Mouse (Mus musculus) lung, postnatal 25 days (tissue): ENCODE data around the gene Psenen.
A peak's percentile ranks its signal among the peaks of the same experiment; 100 is the strongest.

Source experiments
- DNase-seq: peaks from one replicate; pipeline ENCODE4 v3.0.0; 2022; ENCODE audit warnings: low spot score

The Psenen gene

GRCm38 (mm10) chr7:30588676-30589434 is 25.4 kb upstream of the Psenen start, which contains the start of gene Kmt2b:
Gene Kmt2b (minus strand): TSS chr7:30588726.
- DNase-seq = peak; percentile 98

- DNase-seq = no peak
Observed at GRCm38 (mm10) chr7:30587842-30588667, 24.6 kb upstream of the Psenen start.

- DNase-seq = no peak
Observed at GRCm38 (mm10) chr7:30586455-30587020, 23.1 kb upstream of the Psenen start.

GRCm38 (mm10) chr7:30585170-30585569 is 21.7 kb upstream of the Psenen start:
- DNase-seq = no peak

- no peak for DNase-seq
Observed at GRCm38 (mm10) chr7:30584339-30584738, 20.9 kb upstream of the Psenen start.

DNA sequence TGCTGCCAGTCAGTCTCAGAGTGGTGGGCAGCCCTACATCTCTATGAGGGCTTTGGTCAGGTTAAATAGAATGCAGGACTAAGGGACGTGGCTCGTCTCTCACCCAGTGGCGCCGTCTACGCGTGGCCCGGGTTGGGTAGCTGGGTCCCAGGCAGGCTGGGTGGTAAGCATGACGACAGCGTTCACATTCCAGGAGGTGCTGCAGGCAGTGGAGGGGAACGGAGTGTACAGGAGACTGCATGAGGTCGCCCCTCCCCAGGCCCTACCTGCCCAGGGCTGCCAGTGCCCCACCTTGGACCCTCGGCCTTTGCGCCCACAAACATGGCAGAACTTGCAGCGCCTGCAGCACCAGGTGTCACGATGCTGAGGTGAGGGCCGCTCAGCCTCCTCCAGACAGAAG is 18.1 kb upstream of the Psenen start:
- no peak for DNase-seq

DNA sequence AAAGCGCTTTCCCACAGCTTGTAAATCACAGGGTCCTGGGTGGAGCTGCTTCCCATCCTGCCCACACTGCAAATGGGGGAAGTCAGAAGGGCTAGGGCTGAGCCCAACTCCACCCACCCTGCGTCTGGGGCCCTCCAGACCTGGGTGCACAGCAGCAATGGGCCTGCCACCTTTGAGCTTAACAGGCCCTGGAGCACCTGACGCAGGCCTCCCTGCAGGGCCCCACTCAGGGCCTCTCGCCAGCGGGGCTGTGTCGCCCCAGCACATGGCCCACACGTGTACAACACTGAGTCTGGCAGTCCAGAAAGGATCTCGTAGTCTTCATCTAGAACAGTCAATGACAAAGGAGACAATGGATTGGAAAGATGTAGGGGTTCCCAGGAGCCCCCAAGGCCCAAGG is 16.5 kb upstream of the Psenen start:
- no peak for DNase-seq

- DNase-seq = peak; percentile 26
Observed at GRCm38 (mm10) chr7:30572969-30573368, 9.5 kb upstream of the Psenen start.

DNA sequence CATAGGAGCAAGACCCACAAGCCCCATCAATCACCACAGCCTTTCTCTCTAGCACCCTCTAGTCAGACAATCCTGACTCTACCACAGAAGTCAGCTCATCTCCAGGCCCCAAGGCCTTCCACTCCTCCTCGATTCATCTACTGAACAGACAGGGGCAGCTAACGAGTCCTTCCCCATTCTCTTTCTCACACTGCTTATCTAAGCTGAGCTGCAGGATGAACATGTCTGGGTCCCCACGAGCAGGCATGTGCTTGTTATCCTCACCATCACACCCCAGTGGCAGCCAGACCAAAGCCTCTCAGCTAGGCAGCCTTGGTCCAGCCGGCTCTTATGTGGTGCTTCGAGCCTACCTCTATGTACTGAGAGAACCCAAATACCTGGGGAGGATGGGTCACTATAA is 9.0 kb upstream of the Psenen start:
- no peak for DNase-seq

DNA sequence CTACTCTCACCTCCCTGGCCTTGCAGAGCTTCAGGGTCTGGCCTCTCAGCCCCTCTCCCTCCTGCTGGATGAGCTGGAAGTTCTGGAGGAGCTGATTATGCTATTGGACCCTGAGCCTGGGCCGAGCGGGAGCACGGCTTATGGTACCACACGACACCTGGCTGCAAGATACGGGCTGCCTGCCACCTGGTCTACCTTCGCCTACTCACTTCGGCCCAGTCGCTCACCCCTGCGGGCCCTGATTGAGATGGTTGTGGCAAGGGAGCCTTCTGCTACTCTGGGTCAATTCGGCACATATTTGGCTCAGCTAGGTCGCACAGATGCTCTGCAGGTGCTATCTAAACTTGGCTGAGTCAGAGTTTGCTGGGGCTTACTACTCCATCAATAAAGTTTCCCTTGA is 4.1 kb upstream of the Psenen start:
- DNase-seq = no peak

DNA sequence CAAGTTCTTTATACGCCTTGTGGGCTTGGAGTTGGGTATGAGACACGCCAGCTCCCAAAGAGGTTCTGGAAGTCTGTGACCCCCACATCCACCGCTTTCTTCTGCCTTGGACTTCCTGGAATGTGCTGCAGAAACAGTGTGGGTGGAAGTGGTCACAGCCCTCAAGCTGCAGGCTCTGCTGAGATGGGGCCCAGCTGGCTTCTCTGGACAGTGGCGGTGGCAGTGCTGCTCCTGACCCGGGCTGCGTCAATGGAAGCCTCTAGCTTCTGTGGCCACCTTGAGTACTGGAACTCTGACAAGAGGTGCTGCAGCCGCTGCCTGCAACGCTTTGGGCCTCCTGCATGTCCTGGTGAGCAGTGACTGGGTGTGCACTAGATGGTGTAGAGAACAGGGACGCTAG is 2.6 kb upstream of the Psenen start:
- DNase-seq = no peak

GRCm38 (mm10) chr7:30564970-30565571 is 1.6 kb upstream of the Psenen start, which contains the start of gene Igflr1:
Gene Igflr1 (plus strand): TSS chr7:30565427.
- no peak for DNase-seq

DNA sequence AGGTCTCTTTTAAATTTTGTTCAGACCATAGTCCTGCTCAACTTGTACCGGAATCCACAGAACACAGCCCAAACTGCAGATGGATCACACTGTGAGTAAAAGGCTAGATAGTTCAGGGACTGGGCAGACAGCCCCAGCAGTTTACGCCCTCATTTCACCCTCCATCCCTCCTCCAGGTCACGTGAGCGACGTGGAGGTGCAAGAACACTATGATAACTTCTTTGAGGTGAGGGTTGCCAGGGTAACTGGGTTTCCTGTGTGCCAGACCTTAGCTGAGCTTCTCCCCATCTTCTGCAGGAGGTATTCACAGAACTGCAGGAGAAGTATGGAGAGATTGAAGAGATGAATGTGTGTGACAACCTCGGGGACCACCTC is 466 bp upstream of the Psenen start:
- DNase-seq = peak; percentile 28

DNA sequence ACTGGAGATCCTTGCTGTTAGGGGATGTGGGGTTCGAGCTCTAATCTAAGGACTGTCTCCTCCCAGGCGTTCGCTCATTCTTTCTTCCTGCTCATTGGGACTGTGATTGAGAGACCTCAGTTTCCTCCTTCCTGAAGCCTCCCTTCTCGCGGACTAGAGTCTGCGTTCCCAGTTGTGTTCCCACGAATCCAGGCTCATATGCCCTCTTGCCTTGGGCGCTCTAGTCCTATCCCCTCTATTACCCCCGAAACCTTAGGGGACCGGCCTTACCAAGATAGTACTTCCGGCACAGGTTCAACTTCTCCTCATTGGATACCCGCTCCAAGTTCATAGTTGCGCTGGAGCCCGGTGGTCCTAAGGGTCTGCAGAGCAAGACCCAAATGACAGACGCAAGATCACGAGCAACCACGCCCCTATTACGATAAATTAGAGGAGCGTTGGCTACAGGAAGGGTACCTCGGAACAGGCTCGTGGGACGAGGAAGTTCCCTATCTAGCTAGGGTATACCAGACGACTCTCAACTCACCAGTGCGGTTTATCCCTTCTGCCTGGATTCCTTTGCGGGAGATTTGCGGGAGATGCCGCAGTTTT is 806 bp downstream of the Psenen start:
- no peak for DNase-seq

DNA sequence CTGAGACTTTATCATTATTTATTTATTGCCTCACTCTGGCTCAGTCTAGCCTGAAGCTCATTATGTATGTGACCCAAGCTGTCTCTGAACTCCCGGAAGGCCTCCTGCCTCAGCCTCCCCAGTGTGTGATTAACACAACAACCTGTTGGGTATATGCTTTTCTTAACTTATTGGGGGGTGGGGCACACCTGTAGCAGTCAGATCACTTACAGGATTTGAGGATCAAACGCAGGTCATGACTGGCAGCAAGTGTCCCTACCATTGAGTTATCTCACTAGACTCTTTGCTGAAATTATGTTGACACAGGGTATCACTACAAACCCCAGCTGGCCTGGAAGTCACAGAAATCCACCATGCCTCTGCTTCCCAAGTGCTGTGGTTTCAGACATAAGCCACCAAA is 3.1 kb downstream of the Psenen start:
- no peak for DNase-seq

DNA sequence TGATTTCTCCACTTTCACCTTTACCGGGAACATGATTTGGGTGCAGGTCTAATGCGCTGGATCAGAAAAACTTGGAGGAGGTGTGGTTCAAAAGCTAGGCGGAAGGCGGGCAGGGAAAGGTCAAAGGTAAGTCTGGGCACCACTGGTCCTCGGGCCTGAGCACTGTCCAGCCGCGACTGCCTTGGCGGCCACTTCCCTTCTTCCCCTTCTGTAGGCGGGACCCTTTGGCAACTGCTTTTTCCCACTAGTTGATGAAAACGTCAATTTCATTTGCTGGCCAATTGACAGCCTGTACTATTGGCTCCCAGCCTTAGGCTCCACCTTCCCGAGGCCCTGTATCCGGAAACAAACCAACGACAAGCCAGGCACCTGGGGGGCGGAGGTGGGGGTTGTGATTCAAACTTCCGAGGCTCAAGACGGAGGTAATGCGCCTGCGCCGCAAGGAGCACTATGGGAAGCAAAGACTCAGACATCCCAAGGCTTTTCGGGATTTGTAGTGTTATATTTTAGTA is 3.9 kb downstream of the Psenen start, which contains the start of gene Lin37:
Gene Lin37, minus strand, starts transcription at position 396 of the 512 bp plus-strand sequence.
- peak; percentile 99 for DNase-seq

- no peak for DNase-seq
Observed at GRCm38 (mm10) chr7:30558656-30559442, 4.6 kb downstream of the Psenen start.

DNA sequence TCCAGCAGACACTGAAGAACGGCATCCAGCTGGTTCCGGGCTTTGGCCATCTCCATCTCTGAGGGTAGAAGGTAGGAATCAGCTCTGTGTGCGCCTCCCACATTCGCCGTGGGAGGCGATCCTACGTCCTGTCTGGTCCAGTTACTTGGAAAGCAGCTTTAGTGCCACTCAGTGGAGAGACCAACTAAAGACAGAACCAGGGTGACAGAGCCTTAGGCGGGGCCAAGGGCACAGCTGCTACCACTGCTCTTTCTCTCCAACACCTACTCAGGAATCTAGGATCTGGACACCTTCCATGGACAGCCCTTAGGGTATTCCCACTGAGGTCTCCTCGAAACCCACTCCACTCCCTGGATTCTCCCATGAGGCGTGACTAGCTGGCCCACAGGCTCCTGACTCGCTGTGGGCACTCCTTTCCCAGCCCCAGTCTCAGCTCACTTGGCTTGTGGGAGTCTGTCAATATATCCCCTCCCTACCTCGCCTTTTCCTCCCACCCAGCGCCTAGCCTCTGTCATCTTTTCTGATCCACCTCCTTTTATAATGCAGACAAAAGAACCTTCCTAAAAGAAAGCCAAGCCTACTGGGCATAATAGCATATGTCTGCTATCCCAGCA is 5.4 kb downstream of the Psenen start:
- DNase-seq = no peak

DNA sequence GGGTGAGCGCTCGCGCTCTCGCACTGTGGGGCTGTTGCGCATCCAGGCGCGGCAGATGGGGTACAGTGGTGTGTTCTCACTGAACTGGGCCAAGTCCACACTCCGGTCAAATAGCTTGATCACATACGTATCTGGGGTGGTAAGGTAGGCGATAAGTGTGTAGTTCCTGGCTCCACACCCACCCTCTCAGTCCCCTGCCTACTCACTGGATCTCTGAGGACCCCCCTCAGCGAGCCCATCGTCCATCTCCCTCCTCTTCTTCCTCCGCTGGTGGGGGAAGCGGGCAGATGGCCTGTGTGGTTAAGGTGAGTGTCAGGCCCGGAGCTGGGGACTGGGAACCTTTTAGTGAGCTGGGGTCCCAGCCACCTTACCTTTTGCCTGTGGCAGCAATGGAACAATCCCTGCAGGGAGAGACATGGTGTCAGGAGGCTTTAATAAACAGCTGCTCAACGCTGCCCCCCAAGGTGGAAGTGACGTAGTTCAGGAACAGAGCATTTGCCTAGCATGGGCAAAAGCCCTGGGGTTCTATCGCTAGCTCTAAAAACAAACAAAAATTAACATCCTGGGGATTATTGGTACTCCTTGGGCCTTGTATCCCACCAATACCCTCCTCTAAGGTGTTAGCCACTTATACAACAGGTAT is 6.4 kb downstream of the Psenen start:
- DNase-seq = no peak
